Mouse (Mus musculus): ENCODE results near the gene Alox8. TPM values are rescaled to one million over a fixed set of nuclear protein-coding genes. Genes with fewer than 3 reads are reported as not detected.

Alox8 gene
- total and polyA plus RNA-seq, 2 experiments from 2014 or later: 2.1 to 3.5 TPM

DNA sequence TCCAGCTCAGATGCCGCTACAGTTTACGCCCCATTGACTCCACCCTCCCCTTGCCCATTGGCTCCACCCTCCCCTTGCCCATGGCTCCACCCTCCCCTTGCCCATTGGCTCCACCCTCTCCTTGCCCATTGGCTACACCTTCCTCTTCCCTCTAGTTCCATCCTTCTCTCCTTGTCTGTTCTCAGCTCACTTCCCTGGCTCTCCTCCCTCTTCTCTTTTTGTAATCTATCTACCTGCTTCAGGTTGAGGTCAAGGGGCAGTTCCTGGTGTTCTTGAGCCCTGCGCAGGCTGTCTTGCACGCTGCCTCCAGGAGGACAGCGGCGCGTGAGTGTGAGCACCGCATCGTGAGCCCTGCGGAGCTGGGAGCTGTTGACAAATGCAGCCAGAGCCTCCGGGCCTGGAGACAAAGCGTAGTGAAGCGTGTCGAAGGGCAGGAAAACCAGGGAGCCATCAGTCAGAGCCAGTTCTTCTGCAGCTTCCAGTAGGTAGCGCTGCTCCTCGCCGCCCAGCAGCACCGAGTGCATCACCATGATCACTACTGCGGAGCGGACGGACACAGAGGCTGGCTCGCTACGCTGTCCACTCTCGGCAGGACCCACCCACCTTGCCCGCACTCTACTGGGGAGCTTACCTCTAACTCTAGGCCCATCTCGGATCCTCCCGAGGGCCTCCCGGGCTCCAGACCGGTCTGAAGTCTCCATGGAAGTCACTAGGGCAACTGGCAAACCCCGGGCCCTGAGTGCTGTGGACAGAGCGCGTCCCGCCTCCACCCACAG, 37.8 kb upstream of the Alox8 start:
- peak overlapping the region; percentile 79 for H3K27ac ChIP-seq (ENCODE audit: low read depth, low read length)
- H3K9me3 ChIP-seq (ENCODE audit: low read length): no peaks in the 10 kb centered on the region
- H3K36me3 ChIP-seq (ENCODE audit: insufficient read depth, low read length): no peaks in the 10 kb centered on the region
- no peaks in the 10 kb centered on the region for H3K27me3 ChIP-seq (ENCODE audit: insufficient read depth, low read length)
- H3K4me1 ChIP-seq (ENCODE audit: insufficient read depth, low read length): no peaks in the 10 kb centered on the region
- peak overlapping the region; percentile 50 for H3K4me3 ChIP-seq (ENCODE audit: low read depth, low read length)
- H3K9ac ChIP-seq (replicated peaks; ENCODE audit: low read length, poor library complexity, severe bottlenecking): peak overlapping the region; percentile 69
- H3K4me2 ChIP-seq (ENCODE audit: low read depth, low read length, poor library complexity, severe bottlenecking): peak overlapping the region; percentile 71
- WGBS: under 1% methylated on average over 33 of the region's 33 CpGs
- DNase-seq (ENCODE audit: low spot score): peak; percentile 86
- ATAC-seq (ENCODE audit: low FRiP score): peak; percentile 94
- TF ChIP-seq CTCF (IDR thresholded peaks at IDR 0.05): peak; percentile 66

DNA sequence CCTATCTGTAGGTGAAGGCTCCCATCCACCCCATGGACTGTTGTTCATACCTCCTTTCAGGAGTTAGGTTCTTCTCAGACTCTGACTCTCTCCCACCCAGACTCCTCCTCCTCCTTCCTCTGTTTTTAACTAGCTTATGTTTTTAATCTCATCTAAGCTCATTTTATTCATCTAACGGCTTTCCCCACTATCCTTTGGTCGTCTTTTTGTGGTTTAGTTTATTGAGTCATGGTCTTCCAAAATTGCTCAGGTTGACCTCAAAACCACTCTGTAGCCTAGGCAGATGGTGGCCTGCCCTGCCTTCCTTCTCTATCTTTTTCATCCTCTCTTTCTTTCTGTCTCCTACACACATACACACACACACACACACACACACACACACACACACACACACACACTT, 35.5 kb upstream of the Alox8 start:
- H3K9me3 ChIP-seq (ENCODE audit: low read length): no peaks in the 10 kb centered on the region
- H3K36me3 ChIP-seq (ENCODE audit: insufficient read depth, low read length): no peaks in the 10 kb centered on the region
- ATAC-seq (ENCODE audit: low FRiP score) (no peak), DNase-seq (ENCODE audit: low spot score) (no peak)
- no peak overlapping the region for H3K4me2 ChIP-seq (ENCODE audit: low read depth, low read length, poor library complexity, severe bottlenecking)
- no peak overlapping the region for H3K27ac ChIP-seq (ENCODE audit: low read depth, low read length)
- no peak for TF ChIP-seq CTCF (IDR thresholded peaks at IDR 0.05)
- H3K9ac ChIP-seq (replicated peaks; ENCODE audit: low read length, poor library complexity, severe bottlenecking): no peak overlapping the region
- WGBS: 80% methylated on average over 2 of the region's 2 CpGs
- H3K4me3 ChIP-seq (ENCODE audit: low read depth, low read length): no peak overlapping the region
- no peaks in the 10 kb centered on the region for H3K4me1 ChIP-seq (ENCODE audit: insufficient read depth, low read length)
- no peaks in the 10 kb centered on the region for H3K27me3 ChIP-seq (ENCODE audit: insufficient read depth, low read length)

DNA sequence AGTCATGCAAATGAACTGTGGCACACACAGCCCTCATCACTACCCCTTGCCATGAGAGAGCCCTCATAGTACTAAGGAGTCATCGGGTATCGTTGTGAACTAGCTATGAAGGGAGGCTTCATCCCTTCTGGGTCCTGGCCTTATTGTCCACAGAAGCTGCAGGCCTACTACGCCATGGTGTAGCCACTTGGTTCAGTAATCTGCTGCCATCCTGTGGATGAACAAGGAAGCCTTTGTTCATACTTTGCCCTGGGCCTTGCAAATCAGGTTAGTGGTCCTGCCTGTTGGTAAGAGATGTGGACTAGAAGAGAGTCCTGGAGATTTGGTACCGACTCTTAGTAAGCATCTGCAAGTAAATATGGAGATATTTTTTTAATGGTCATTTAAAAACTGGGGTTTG, 32.8 kb upstream of the Alox8 start:
- no peaks in the 10 kb centered on the region for H3K9me3 ChIP-seq (ENCODE audit: low read length)
- WGBS: 79% methylated on average over 4 of the region's 4 CpGs
- peak; percentile 41 for TF ChIP-seq CTCF (IDR thresholded peaks at IDR 0.05)

DNA sequence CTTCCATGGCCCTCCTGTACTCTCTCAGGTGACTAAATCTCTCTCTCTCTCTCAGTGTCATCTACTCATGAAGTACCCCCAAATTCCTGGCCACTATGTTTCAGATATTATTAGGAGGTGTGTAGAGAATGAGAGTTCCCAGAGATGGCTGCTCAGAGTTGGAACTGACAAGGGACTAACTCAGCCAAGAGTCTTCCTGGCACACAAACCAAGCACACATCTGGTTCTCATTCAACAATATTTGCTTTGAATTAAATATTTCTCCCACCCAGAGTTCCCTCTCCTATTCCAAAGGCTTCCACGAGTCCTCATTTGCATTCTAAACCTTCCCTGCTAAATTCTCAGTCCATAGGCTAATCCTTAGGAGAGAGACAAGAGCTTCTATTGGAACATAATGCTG, 28.1 kb upstream of the Alox8 start:
- WGBS: 59% methylated on average over 1 of the region's 1 CpGs
- no peak for DNase-seq (ENCODE audit: low spot score)
- Histone ChIP-seq H3K4me1 (ENCODE audit: insufficient read depth, low read length) (no peaks in the 10 kb centered on the region), H3K4me3 (ENCODE audit: low read depth, low read length) (no peak overlapping the region), H3K27ac (ENCODE audit: low read depth, low read length) (no peak overlapping the region), H3K9ac (replicated peaks; ENCODE audit: low read length, poor library complexity, severe bottlenecking) (no peak overlapping the region), H3K27me3 (ENCODE audit: insufficient read depth, low read length) (no peaks in the 10 kb centered on the region), H3K4me2 (ENCODE audit: low read depth, low read length, poor library complexity, severe bottlenecking) (no peak overlapping the region), H3K36me3 (ENCODE audit: insufficient read depth, low read length) (no peaks in the 10 kb centered on the region), H3K9me3 (ENCODE audit: low read length) (no peaks in the 10 kb centered on the region)
- TF ChIP-seq CTCF (IDR thresholded peaks at IDR 0.05): no peak
- ATAC-seq (ENCODE audit: low FRiP score): no peak

More for the DNA sequence above, 32.8 kb upstream of the Alox8 start:
- Histone ChIP-seq H3K4me1 (ENCODE audit: insufficient read depth, low read length) (no peaks in the 10 kb centered on the region), H3K9ac (replicated peaks; ENCODE audit: low read length, poor library complexity, severe bottlenecking) (no peak overlapping the region), H3K4me3 (ENCODE audit: low read depth, low read length) (no peak overlapping the region), H3K4me2 (ENCODE audit: low read depth, low read length, poor library complexity, severe bottlenecking) (no peak overlapping the region), H3K27ac (ENCODE audit: low read depth, low read length) (no peak overlapping the region), H3K27me3 (ENCODE audit: insufficient read depth, low read length) (no peaks in the 10 kb centered on the region), H3K36me3 (ENCODE audit: insufficient read depth, low read length) (no peaks in the 10 kb centered on the region)
- no peak for DNase-seq (ENCODE audit: low spot score)
- ATAC-seq (ENCODE audit: low FRiP score): no peak

DNA sequence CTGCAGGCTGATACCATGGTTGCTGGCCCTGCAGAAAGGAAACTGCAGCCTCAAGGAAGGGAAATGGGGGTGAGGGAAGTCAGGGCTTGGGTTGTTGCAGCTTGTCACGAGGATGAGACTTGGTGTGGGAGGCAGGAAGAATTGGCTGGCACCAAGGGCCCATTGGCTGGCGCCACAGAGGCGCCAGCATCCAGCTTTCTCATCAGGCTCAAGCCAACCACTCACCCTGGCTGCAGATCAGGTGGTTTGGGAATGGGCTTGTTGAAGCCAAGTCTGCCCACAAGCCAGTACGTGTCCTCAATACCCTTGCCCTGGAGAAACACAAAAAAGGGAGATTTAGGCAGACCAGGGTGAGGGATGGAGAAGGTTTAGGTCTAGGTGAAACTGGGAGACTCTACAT, 25.5 kb upstream of the Alox8 start:
- DNase-seq (ENCODE audit: low spot score) (no peak), ATAC-seq (ENCODE audit: low FRiP score) (no peak)
- Histone ChIP-seq H3K9ac (replicated peaks; ENCODE audit: low read length, poor library complexity, severe bottlenecking) (no peak overlapping the region), H3K27ac (ENCODE audit: low read depth, low read length) (no peak overlapping the region), H3K36me3 (ENCODE audit: insufficient read depth, low read length) (no peaks in the 10 kb centered on the region), H3K4me1 (ENCODE audit: insufficient read depth, low read length) (no peaks in the 10 kb centered on the region), H3K4me3 (ENCODE audit: low read depth, low read length) (no peak overlapping the region), H3K27me3 (ENCODE audit: insufficient read depth, low read length) (no peaks in the 10 kb centered on the region), H3K4me2 (ENCODE audit: low read depth, low read length, poor library complexity, severe bottlenecking) (no peak overlapping the region), H3K9me3 (ENCODE audit: low read length) (no peaks in the 10 kb centered on the region)
- TF ChIP-seq CTCF (IDR thresholded peaks at IDR 0.05): no peak
- 84% methylated on average over 4 of the region's 4 CpGs for WGBS

DNA sequence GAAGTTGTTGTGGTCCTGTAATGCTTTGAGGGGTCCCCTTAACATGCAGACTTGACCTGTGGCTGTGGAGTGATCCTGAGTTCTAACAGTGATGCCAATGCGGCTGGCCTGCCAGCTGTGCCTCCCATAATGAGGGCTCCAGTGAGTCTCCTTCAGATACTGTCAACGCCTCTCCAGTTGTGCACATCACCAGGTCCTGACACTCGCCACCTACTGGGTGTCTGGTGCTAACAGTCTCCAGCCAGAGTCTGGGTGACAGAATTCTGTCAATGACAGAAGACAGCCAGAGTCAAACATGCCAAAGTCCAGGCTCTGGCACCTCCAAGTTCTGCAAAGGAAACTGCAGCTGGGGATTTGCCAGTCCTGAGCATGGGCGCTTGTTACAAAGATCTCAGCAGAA, 23.4 kb upstream of the Alox8 start:
- Histone ChIP-seq H3K9me3 (ENCODE audit: low read length) (no peaks in the 10 kb centered on the region), H3K4me3 (ENCODE audit: low read depth, low read length) (no peak overlapping the region), H3K9ac (replicated peaks; ENCODE audit: low read length, poor library complexity, severe bottlenecking) (no peak overlapping the region), H3K27ac (ENCODE audit: low read depth, low read length) (no peak overlapping the region), H3K36me3 (ENCODE audit: insufficient read depth, low read length) (no peaks in the 10 kb centered on the region), H3K27me3 (ENCODE audit: insufficient read depth, low read length) (no peaks in the 10 kb centered on the region), H3K4me2 (ENCODE audit: low read depth, low read length, poor library complexity, severe bottlenecking) (no peak overlapping the region), H3K4me1 (ENCODE audit: insufficient read depth, low read length) (no peaks in the 10 kb centered on the region)
- TF ChIP-seq CTCF (IDR thresholded peaks at IDR 0.05): no peak
- 79% methylated on average over 4 of the region's 4 CpGs for WGBS
- no peak for DNase-seq (ENCODE audit: low spot score)
- no peak for ATAC-seq (ENCODE audit: low FRiP score)

Data from midbrain, postnatal 0 days (tissue).